Mouse (Mus musculus): ENCODE measurements around the gene Gamt.

- TF ChIP-seq CTCF (IDR thresholded peaks at IDR 0.05) (no peak), EP300 (IDR thresholded peaks at IDR 0.05; ENCODE audit: insufficient read depth, low read depth, low read length) (no peak)
Measured at GRCm38 (mm10) chr10:80294788-80295303, 34.0 kb upstream of the Gamt start.
